Mouse (Mus musculus) retina, postnatal 7 days (tissue): ENCODE measurements around the gene Prkn.

Experiments
- DNase-seq: peaks from one replicate; pipeline ENCODE4 v3.0.0-alpha.2; 2012; ENCODE audit warnings: low read depth, low spot score

Prkn gene

DNA sequence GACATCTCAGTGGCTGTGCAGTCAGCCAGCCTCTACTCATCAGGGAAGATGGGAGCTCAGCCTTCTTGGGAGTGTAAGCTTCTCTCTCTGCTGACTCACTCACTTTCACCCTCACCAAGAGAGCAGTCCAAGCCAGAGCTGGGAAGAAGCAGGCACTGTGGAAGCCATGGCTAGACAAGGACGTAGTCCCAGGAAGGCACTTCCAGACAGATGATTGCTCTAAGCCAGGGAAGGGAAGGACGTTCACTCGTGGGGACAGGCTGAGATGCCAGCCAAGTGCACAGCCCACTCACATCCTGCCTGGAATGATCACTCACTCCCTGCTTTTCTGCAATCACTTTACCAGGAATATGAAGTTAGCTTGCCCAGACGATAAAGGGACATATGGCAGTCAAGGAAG, 430.0 kb downstream of the Prkn start:
- no peak for DNase-seq

DNA sequence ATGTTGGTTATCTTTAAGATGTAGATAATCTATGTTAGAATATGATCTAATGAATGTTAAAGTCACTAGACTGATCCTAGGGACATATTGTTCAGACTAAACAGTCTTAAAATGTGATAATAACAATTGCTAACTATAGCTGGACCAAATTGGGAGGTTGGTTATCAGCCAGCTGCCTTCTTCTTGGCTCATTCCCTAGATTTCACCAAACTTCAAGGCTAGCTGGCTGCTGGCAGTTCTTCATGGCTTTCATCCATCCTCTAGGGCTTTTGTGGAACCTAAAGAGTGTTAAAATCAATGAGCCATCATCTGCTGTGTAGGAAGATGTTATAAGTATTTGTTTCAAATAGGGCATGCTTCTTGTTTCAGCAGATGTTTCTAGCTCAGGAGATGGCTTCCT, 431.7 kb downstream of the Prkn start:
- DNase-seq: no peak

DNA sequence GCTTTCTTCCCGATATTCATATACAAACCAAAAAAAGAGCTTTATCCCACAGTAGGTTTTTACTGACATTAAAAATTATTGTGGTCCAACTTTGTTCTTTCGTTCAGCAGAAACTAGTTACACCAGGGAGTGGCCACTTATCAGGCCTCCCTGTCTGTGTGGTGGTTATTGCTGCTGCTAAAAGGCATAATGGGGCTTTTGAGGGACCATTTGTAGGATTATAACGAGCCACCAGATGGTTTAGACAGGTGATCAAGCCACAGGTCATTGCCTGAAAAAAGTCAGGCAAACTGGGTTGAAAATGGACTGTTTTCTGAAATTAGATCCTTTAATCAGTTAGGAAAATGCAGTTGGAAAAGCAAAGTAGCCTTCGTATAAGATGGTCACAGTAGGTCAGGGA, 444.1 kb downstream of the Prkn start:
- no peak for DNase-seq

DNA sequence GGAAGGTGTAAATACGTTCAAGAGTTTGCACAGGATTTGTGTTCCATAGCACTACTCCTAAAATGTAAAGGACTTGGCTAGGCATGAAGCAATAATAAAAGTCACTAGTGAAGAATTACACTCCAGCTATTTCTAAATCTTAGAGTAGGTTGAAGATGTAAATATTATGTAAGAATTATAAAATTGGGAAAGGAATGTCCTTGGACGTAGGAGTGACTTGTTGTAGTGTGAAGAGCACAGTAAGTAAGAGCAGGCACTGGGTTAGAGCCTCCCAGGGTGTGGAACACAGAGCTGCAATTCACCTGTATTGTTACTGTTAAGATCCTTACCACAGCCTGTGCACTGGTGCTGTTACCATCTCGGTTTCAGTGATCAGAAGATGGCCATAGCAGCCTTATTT, 450.0 kb downstream of the Prkn start:
- no peak for DNase-seq

DNA sequence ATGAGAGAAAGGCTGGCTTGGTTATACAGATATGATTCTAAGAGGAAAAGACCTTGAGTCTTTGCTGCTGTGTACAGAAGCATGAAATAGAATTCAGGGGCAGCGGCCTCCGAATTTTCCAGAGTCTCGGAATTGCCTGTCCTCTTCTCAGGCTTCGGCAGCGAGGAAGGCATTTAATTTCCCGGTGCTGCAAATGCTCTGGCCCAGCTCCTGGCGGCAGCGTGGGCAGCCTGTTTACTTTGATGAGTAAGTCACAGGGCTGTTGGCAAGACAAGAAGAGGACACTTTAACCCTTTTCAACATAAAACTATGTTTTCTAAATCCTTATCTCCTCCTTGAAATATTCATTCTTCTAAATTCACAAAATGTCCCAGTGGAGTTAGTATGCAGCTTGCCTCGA, 462.9 kb downstream of the Prkn start:
- DNase-seq: no peak

DNA sequence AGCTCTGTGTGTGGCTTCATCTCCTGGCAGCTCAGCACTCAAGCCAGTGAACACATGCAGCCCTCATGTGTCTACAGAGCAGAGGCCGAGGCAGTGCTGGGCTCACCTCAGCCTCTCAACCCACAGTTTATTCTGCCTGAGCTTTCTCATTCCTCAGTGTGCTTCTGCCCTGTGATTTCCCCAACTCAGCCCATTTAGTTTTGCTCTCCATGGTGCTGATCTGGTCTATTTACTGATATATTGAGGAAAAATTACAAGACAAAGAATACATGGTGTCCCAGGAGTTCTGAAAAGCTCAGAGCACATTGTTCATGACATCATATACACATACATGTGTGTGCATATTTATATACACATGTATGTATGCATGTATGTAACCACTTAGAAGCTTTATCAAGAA, 469.7 kb downstream of the Prkn start:
- DNase-seq: no peak

DNA sequence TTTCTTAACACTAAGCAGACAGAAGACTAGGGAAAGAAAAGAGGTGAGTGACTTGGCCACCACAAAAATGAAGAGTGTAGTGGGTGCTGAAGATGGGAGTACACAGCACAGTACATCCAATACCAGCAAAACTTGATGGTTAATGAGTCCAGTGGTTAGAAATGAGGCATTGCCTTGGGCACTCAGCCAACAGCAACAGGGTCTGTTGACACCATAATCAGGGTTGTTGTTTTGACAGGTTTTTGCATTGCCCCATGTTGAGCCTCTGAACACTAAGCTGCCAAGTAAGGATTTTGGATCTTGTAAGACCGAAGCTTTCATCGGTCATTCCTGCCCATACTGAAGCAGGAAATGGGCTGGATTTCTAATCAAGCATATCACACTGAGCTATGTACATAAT, 474.0 kb downstream of the Prkn start:
- no peak for DNase-seq

DNA sequence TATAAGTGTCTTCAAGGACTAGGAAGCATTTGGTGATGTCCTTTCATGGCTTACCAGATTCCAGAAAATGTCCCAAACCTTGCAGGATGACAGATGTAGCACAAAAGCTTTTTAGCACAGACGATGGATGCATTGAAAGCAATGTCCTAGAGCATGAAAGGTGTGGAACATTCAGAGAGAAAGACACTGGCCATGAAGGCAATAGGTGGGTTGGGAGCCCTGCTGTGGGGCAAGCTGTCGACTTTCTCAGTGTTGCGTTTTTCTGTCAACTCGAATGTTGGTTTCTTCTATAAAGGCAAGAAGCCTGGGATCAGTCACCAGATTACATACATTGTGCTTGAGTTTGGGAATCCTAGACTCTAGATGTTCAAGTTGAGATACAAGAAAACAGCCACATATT, 475.5 kb downstream of the Prkn start:
- no peak for DNase-seq

DNA sequence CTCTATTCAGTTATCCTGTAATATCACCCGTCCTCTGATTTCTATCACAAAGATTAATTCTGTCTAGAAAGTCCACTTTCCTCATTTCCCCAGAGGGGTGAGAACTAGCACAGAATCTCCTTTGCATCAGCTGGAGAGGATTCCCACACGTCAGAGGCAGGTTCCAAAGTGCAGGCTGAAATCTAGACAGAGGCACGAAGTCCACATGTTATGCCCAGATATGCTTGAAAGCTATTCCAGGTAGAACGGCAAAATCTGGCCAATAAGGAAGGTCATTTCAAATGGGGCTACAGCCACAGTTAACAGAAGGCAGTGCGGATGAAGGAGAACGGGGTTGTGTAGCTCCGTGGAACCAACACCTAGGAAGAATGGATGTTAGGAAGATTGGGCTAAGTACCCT, 478.8 kb downstream of the Prkn start:
- no peak for DNase-seq

DNA sequence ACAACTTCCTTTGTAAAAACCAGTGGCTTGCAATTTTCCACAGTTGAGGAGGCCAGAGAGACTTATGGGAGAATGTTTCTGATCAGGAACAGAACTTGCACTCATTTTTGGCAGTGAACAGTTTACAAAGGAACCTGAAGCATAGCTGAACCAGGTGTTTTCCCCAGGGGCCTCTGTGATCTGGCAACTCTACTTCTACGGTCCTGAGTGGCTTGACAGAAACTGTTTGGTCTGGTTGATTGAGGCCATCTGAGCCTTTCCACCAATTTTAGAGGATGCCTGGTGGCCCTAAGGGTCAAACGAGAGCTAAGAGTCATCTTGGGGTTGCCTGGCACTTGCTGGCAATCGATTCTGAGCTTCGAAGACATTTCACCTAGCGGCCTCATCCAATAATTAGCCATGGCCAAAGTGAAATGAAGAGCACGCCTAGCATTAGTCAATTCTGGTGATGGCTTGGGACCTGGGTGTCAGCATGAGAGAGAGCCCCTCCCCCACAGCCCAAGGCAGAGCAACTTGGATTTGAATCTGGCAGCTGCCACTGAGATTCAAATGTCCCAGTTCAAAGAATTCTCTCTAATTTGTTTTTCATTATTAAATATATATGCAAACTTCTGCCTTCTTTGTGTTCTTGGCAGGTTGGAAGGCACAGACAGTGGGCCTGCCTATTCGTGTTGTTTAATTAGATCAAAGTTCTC, 479.6 kb downstream of the Prkn start:
- DNase-seq: no peak

DNA sequence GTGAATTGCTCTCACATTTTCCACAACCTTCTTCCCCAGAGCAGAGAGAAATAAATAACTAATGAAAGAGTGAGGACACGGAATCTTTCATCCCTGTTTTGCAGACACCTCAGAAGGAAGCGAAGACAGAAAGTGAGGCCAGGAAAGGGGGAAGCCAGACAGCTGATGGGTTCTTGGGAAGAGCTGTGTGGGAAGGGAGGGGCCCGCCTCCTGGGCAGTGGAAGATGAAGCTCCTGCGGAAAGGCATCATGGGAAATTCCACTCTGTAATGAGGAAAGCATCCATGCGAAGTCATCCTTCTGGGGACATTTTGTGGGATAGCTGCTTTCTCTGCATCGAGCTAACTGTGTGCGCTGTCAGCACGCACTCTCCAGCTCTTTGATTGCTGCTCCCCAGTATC, 491.9 kb downstream of the Prkn start:
- DNase-seq: no peak

DNA sequence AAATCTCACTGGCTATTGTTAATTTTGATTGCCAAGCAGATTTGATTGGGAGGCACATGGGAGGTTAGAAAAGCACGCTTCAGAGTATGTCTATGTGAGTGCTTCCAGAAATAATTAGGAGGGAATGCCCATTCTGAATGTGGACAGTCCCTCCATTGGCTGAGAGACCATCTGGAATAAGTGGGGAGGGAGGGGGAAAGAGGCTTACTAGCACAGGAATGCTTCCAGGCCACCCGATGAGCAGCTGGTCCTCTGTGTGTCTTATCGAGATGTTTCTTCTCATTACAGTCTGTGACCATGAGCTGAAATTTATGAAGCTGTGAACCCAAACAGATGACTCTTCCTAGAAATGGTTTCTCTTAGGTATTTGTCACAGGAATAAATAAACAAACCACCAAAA, 493.6 kb downstream of the Prkn start:
- DNase-seq: no peak

DNA sequence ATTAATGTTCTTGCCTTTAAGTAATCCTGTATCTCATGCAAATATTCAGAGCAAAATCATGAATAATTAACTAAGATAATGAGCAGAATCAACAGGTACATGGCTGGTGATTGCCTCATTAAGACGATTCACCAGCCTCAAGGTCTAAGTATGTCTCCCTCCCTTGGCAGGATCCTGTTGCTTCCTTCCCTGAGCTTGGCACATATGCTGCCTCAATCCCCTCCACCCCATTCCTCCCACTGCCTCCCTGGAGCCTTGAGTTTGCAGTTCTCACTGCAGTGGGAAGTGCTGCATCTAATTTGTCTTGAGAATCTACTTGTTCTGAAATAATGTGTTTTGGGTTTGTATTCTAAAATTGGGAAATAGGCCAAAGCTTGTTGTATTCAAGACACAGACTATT, 496.0 kb downstream of the Prkn start:
- DNase-seq: no peak

DNA sequence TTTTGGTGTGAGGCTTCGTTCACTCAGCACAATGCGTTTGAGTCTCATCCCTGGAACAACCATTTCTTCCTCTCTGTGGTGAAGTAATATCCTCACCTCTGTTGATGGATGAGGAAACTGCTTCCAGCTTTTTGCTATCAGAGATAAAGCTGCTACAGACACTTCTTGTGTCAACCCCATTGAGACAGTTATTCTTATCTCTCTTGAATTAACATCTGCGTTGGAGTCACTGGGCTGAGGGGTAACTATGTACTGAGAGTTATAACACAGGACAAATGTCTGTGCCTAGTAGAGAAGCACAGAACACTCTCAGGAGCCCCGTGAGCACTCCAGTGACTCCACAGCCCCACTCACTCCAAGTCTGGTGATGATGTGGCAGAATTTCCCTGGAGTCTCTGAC, 500.2 kb downstream of the Prkn start:
- no peak for DNase-seq

DNA sequence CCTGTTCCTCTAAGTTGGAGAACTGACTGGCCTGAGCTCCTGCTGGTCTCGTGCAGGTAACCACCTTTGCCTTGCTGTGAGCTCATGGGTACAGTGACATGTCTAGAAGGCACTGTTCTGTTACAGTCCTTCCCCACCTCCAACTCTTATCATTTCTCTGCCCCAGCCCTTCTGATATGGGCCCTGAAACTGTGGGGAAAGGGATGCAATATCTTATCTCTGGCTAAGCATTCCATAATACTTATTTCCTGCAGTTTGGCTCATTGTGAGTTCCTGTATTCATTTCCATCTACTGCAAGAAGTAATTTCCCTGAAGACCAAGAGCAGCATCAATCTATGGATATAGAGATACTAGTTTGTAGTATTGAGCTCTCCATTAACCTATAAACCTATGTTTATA, 506.1 kb downstream of the Prkn start:
- DNase-seq: no peak

DNA sequence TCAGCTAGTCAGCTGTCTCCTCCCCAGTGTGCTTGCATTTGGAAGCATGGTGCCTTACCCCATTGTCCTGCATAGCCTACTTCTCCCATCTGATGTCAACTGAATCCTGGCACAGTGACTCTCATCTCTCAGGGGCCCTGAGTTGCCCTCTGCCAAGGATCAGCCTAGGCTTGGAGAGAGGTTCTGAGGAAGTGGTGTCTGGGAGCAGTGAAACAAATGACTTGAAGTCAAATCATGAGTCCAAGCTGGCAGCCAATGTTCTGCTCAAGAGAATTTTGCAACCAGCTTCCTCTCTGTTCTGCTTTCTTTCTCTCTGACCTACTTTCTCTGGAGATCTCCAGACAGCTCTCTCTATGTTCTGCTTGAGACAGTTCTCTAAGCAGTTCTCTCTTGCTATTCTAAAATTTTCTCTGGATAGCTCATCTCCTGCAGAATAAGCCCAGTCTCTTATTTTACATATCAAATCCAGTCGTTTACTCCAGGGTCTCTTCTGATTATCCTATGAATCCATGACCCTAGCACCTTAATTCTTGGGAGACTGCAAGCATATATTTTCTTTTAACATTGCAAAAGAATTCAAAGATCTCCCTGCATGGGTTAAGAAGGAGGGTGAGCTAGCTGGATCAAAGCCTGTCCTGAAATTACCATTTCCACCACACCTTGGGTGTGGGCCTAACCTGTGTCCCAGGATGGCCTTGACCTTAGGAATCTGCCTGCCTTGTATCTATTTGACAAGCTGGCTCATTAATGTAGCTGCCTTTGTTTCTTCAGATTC, 512.8 kb downstream of the Prkn start:
- DNase-seq: no peak

DNA sequence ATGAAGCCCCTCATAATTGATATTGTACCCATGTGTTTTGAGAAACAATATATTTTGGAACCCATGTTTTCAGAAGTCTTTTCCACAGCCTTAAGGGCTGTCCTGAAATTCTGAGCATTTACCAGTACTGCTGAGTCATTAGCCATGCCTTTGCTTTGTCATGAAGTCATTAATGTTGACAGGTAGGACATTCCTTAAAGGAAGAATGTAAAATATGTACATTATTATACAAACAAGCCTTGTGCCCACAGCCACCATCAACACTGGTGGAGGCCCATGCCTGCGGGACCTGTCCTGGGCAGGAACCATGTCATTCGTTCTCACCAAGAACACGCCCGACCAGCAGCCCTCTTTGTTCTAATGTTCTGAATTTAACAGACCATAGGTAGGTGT, 513.4 kb downstream of the Prkn start:
- DNase-seq: no peak

DNA sequence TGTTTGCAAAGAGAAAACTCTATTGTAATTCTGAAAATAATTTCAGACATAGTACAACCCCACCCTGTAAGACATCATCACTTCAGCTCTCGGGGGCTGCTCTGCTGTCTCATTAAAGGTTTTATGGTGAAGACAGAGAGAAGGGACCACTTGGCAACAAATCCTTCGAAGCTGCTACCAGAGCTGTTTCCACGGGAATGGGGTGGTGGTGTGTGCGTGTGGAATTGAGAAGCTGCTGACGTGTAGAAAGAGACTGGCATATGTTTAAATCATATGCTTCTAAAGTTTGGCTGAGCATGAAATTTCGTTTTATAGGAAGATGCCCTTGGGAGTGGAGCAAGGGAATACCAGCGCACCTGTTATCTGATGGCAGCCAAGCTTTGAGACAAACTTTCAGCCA, 514.2 kb downstream of the Prkn start:
- DNase-seq: no peak

DNA sequence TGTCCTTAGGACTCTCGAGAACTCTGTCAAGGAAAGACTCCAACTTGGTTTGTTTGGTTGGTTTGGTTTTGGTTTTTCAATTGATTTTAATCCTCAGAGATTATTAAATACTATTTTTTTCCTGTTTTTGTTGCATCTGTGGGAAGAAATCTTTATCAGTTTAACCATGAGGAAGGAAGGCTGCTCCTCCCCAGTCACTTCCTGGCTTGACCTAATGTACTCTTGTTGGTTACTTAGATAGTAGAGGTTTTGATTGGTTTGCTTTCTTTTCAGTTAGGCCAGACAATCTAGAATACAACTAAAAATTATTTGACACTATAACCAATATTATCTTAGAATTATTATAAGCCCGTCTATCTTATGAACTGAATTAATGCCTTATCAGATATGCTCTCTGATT, 535.3 kb downstream of the Prkn start:
- DNase-seq: no peak

DNA sequence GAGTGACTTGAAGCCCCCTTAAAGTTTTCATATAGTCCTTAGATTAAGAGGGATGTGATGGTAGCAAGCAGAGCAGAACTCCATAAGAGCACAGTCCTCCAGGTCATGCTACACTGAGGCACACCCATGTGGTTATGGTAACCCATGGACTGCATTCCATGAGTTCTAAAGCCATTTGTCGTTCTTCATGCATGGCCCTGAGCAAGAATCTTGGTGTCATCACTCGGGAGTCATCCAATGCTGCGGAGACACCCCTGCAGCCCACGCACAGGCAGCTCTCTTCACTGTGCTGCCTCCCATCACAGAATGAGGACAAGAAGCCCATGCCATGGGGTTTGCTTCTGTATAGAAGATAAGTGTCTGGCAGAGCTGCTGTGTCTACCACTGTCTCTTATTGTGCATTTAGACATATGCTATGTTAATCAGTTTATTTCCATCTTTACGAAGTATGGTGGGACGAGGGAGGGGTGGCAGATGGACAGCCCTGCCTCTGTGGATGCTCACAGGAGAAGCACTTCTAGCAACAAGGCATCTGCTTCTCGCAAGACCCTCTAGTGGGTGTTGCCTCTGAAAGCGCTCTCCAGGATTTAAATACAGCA, 543.3 kb downstream of the Prkn start:
- DNase-seq: no peak

DNA sequence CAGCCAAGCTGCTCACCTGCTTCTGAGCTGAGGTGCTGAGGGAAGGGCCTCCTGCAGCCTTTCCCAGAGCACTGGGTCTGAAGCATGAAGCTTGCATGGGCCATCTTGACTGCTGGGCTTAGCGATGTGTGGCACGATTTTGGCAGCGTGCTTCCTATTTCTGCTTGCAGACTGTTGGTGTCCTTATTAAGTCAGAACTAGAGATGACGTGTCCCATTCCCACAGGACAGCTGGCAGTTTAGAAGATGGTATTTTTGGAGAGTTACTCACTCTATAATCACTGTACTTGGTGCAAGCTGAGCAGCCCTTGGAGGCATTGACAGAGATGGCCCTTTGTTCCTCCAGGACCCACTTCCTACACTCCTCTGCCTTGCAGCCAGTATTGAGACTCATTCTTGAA, 545.1 kb downstream of the Prkn start:
- DNase-seq: no peak

DNA sequence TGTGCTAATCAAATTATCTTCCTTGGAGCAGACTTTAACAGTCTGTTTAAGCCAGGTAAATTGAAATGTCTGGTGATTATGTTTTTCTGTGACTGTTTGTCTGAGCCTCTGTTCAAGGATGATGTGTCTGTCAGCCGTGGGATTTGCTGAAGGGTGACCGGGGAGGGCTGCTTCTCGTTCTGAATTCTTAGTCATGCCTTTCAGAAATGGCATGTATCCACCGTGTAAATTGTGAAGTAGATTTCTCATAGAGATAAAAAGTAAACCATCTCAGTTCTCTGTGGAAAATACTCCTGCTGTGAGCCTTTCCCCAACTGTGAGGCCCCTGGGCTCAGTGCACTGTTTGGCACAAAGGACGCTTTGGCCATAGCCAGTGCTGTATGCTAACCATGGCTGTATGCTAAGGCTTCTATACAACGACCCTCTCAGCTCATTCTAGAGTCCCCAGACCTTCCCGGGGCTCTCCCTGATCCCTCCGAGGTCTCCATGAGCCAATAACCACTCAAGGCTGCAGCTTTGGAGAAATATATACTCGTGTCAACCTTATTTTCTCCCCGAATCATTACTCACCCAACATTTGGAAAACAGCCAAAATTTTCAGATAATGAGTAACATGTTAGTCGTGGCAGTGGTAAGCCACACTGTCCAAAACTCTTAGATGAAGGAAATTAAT, 552.6 kb downstream of the Prkn start:
- DNase-seq: no peak

DNA sequence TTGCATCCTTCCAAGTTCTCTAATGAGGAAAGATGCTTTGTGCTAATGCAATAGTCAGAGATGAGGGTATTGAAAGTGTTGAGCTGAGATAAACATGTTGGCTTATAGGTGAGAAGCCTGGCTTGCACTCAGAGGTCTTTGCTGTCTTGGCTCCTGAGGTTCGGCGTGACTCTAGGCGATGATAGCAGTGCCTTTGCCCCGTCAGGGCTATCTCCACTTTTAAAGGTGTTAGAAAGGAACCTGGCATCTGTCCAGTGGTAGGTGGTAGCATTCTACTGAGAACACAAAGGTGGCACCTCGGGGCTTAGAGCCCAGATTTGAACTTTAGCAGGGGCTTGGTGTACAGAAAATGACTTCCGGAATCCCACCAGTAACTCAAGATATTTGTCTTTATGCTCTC, 554.4 kb downstream of the Prkn start:
- no peak for DNase-seq
